Mouse (Mus musculus): ENCODE data around the gene Scarf1. TPM values are rescaled to one million over a fixed set of nuclear protein-coding genes. Genes with fewer than 3 reads are reported as not detected.
A peak's percentile ranks its signal among the peaks of the same experiment; 100 is the strongest.

Scarf1 gene
- 1 to 10 TPM; 1.3 TPM for total RNA-seq (2021)
- long read RNA-seq, experiment 1, result 0 reads
- long read RNA-seq, experiment 2, partial matches to known transcripts, result 0 of 2 reads
- long read RNA-seq, experiment 2, other reads (novel, unspliced or antisense), result 1 of 2 reads

GRCm38 (mm10) chr11:75513336-75513735 lies at the start of gene Scarf1:
Gene Scarf1 (plus strand): TSS chr11:75513540.
- Histone ChIP-seq H3K4me3 (peak within 1 kb of the TSS; percentile 13; the same call in 1 of the 2 replicates), H3K27ac (peak within 1 kb of the TSS; percentile 23; the same call in 1 of the 2 replicates)
- no peak for DNase-seq (ENCODE audit: low spot score in 2 of 2)
- no peak for TF ChIP-seq CTCF (conservative IDR thresholded peaks at IDR 0.05)

GRCm38 (mm10) chr11:75463624-75464023 lies 49.7 kb upstream of the Scarf1 start:
- peak overlapping the region; percentile 23; the same call in 1 of the 2 replicates for H3K27ac ChIP-seq
- DNase-seq (ENCODE audit: low spot score in 2 of 2), result no peak
- no peak overlapping the region; the same call in 1 of the 2 replicates for H3K4me3 ChIP-seq
- TF ChIP-seq CTCF (conservative IDR thresholded peaks at IDR 0.05), result no peak

GRCm38 (mm10) chr11:75464417-75464816 lies 48.9 kb upstream of the Scarf1 start:
- Histone ChIP-seq H3K4me3 (no peak overlapping the region), H3K27ac (no peak overlapping the region)
- no peak for DNase-seq (ENCODE audit: low spot score in 2 of 2)
- no peak for TF ChIP-seq CTCF (conservative IDR thresholded peaks at IDR 0.05)

- Histone ChIP-seq H3K27ac (no peak overlapping the region), H3K4me3 (no peak overlapping the region)
- no peak for TF ChIP-seq CTCF (conservative IDR thresholded peaks at IDR 0.05)
- DNase-seq (ENCODE audit: low spot score in 2 of 2), result no peak
Measured at GRCm38 (mm10) chr11:75465051-75465450, 48.3 kb upstream of the Scarf1 start.

- TF ChIP-seq CTCF (conservative IDR thresholded peaks at IDR 0.05), result peak; percentile 59
Measured at GRCm38 (mm10) chr11:75466731-75467505, 46.4 kb upstream of the Scarf1 start.

GRCm38 (mm10) chr11:75467512-75468215 lies 45.7 kb upstream of the Scarf1 start:
- DNase-seq (ENCODE audit: low spot score in 2 of 2), result no peak
- 0 out of 2 replicates have a peak, but pooled peaks have one; percentile 18 for TF ChIP-seq CTCF (conservative IDR thresholded peaks at IDR 0.05)
- H3K27ac ChIP-seq, result no peak overlapping the region
- H3K4me3 ChIP-seq, result peak overlapping the region; percentile 40

More at GRCm38 (mm10) chr11:75466731-75467505, 46.4 kb upstream of the Scarf1 start:
- Histone ChIP-seq H3K27ac (no peak overlapping the region), H3K4me3 (no peak overlapping the region)
- no peak for DNase-seq (ENCODE audit: low spot score in 2 of 2)

GRCm38 (mm10) chr11:75468410-75468809 lies 44.9 kb upstream of the Scarf1 start:
- DNase-seq (ENCODE audit: low spot score in 2 of 2), result no peak
- TF ChIP-seq CTCF (conservative IDR thresholded peaks at IDR 0.05), result no peak
- Histone ChIP-seq H3K4me3 (peak overlapping the region; percentile 40; the same call in 1 of the 2 replicates), H3K27ac (no peak overlapping the region)

GRCm38 (mm10) chr11:75469261-75469660 lies 44.1 kb upstream of the Scarf1 start:
- Histone ChIP-seq H3K4me3 (no peak overlapping the region), H3K27ac (no peak overlapping the region)
- no peak for DNase-seq (ENCODE audit: low spot score in 2 of 2)
- TF ChIP-seq CTCF (conservative IDR thresholded peaks at IDR 0.05), result no peak

GRCm38 (mm10) chr11:75470675-75471074 lies 42.7 kb upstream of the Scarf1 start:
- Histone ChIP-seq H3K27ac (no peak overlapping the region), H3K4me3 (no peak overlapping the region)
- no peak for TF ChIP-seq CTCF (conservative IDR thresholded peaks at IDR 0.05)
- DNase-seq (ENCODE audit: low spot score in 2 of 2), result no peak

GRCm38 (mm10) chr11:75472469-75473081 lies 40.8 kb upstream of the Scarf1 start:
- H3K27ac ChIP-seq, result no peak overlapping the region
- DNase-seq (ENCODE audit: low spot score in 2 of 2), result no peak
- TF ChIP-seq CTCF (conservative IDR thresholded peaks at IDR 0.05), result no peak
- no peak overlapping the region for H3K4me3 ChIP-seq

- DNase-seq (ENCODE audit: low spot score in 2 of 2), result no peak
- no peak overlapping the region for H3K27ac ChIP-seq
- TF ChIP-seq CTCF (conservative IDR thresholded peaks at IDR 0.05), result no peak
- no peak overlapping the region for H3K4me3 ChIP-seq
Measured at GRCm38 (mm10) chr11:75473376-75473775, 40.0 kb upstream of the Scarf1 start.

GRCm38 (mm10) chr11:75486192-75486591 lies 27.1 kb upstream of the Scarf1 start:
- peak overlapping the region; percentile 69; the same call in 1 of the 2 replicates for H3K27ac ChIP-seq
- TF ChIP-seq CTCF (conservative IDR thresholded peaks at IDR 0.05), result no peak
- peak overlapping the region; percentile 91 for H3K4me3 ChIP-seq
- no peak for DNase-seq (ENCODE audit: low spot score in 2 of 2)

Measured in layer of hippocampus, adult 2 months (tissue).